Mouse (Mus musculus): ENCODE measurements at regions not wholly inside any gene's neighbourhood (a gene's known extent, or its start where the extent isn't known, plus 50 kb on each side); places are given as distances from the start of the nearest gene placed in this dataset.

GRCm38 (mm10) chr13:107917564-107917963 lies 126.7 kb upstream of the Smim15 start:
- ATAC-seq (ENCODE audit: insufficient number of reproducible peaks, insufficient read depth, low FRiP score, low read depth) = no peak
- Histone ChIP-seq H3K27me3 (ENCODE audit: control insufficient read depth, insufficient read depth, low read length) (no peaks in the 10 kb centered on the region), H3K4me2 (replicated peaks; ENCODE audit: low read depth, low read length) (no peak overlapping the region), H3K27ac (ENCODE audit: low read length) (no peak overlapping the region), H3K9me3 (ENCODE audit: control insufficient read depth, low read depth, low read length) (no peaks in the 10 kb centered on the region), H3K9ac (replicated peaks; ENCODE audit: low read depth, low read length) (no peak overlapping the region), H3K4me3 (ENCODE audit: low read depth, low read length) (no peak overlapping the region), H3K4me1 (ENCODE audit: control insufficient read depth, insufficient read depth, low read length) (no peaks in the 10 kb centered on the region), H3K36me3 (ENCODE audit: control insufficient read depth, insufficient read depth, low read length) (no peaks in the 10 kb centered on the region)
- 91% methylated on average over 3 of the region's 3 CpGs for WGBS

GRCm38 (mm10) chr13:107910125-107910524 lies 134.1 kb upstream of the Smim15 start:
- Histone ChIP-seq H3K9ac (replicated peaks; ENCODE audit: low read depth, low read length) (no peak overlapping the region), H3K9me3 (ENCODE audit: control insufficient read depth, low read depth, low read length) (no peaks in the 10 kb centered on the region), H3K4me1 (ENCODE audit: control insufficient read depth, insufficient read depth, low read length) (no peaks in the 10 kb centered on the region), H3K27ac (ENCODE audit: low read length) (no peak overlapping the region; the same call in 1 of the 2 replicates), H3K4me3 (ENCODE audit: low read depth, low read length) (no peak overlapping the region), H3K36me3 (ENCODE audit: control insufficient read depth, insufficient read depth, low read length) (no peaks in the 10 kb centered on the region), H3K4me2 (replicated peaks; ENCODE audit: low read depth, low read length) (no peak overlapping the region), H3K27me3 (ENCODE audit: control insufficient read depth, insufficient read depth, low read length) (no peaks in the 10 kb centered on the region)
- no peak for ATAC-seq (ENCODE audit: insufficient number of reproducible peaks, insufficient read depth, low FRiP score, low read depth)
- 26% methylated on average over 7 of the region's 7 CpGs for WGBS

- H3K36me3 ChIP-seq (ENCODE audit: control insufficient read depth, insufficient read depth, low read length) = no peaks in the 10 kb centered on the region
- no peak overlapping the region for H3K4me2 ChIP-seq (replicated peaks; ENCODE audit: low read depth, low read length)
- H3K4me1 ChIP-seq (ENCODE audit: control insufficient read depth, insufficient read depth, low read length) = no peaks in the 10 kb centered on the region
- H3K27me3 ChIP-seq (ENCODE audit: control insufficient read depth, insufficient read depth, low read length) = no peaks in the 10 kb centered on the region
- no peak overlapping the region for H3K4me3 ChIP-seq (ENCODE audit: low read depth, low read length)
- 80% methylated on average over 15 of the region's 15 CpGs for WGBS
- H3K9ac ChIP-seq (replicated peaks; ENCODE audit: low read depth, low read length) = no peak overlapping the region
- H3K9me3 ChIP-seq (ENCODE audit: control insufficient read depth, low read depth, low read length) = no peaks in the 10 kb centered on the region
- ATAC-seq (ENCODE audit: insufficient number of reproducible peaks, insufficient read depth, low FRiP score, low read depth) = no peak
- no peak overlapping the region for H3K27ac ChIP-seq (ENCODE audit: low read length)
Measured at GRCm38 (mm10) chr13:107909343-107910067, 134.7 kb upstream of the Smim15 start.

- no peak overlapping the region for H3K4me2 ChIP-seq (replicated peaks; ENCODE audit: low read depth, low read length)
- H3K4me1 ChIP-seq (ENCODE audit: control insufficient read depth, insufficient read depth, low read length) = no peaks in the 10 kb centered on the region
- no peaks in the 10 kb centered on the region for H3K36me3 ChIP-seq (ENCODE audit: control insufficient read depth, insufficient read depth, low read length)
- 91% methylated on average over 5 of the region's 5 CpGs for WGBS
- ATAC-seq (ENCODE audit: insufficient number of reproducible peaks, insufficient read depth, low FRiP score, low read depth) = no peak
- no peak overlapping the region for H3K9ac ChIP-seq (replicated peaks; ENCODE audit: low read depth, low read length)
- no peak overlapping the region for H3K27ac ChIP-seq (ENCODE audit: low read length)
- no peaks in the 10 kb centered on the region for H3K9me3 ChIP-seq (ENCODE audit: control insufficient read depth, low read depth, low read length)
- H3K4me3 ChIP-seq (ENCODE audit: low read depth, low read length) = no peak overlapping the region
- no peaks in the 10 kb centered on the region for H3K27me3 ChIP-seq (ENCODE audit: control insufficient read depth, insufficient read depth, low read length)
Measured at GRCm38 (mm10) chr13:107907966-107908365, 136.3 kb upstream of the Smim15 start.

GRCm38 (mm10) chr13:107904851-107905250 lies 139.4 kb upstream of the Smim15 start:
- no peak for ATAC-seq (ENCODE audit: insufficient number of reproducible peaks, insufficient read depth, low FRiP score, low read depth)
- no peaks in the 10 kb centered on the region for H3K27me3 ChIP-seq (ENCODE audit: control insufficient read depth, insufficient read depth, low read length)
- WGBS = 88% methylated on average over 4 of the region's 4 CpGs
- no peak overlapping the region for H3K4me2 ChIP-seq (replicated peaks; ENCODE audit: low read depth, low read length)
- no peak overlapping the region for H3K27ac ChIP-seq (ENCODE audit: low read length)
- H3K36me3 ChIP-seq (ENCODE audit: control insufficient read depth, insufficient read depth, low read length) = no peaks in the 10 kb centered on the region
- H3K9ac ChIP-seq (replicated peaks; ENCODE audit: low read depth, low read length) = no peak overlapping the region
- no peak overlapping the region for H3K4me3 ChIP-seq (ENCODE audit: low read depth, low read length)
- H3K4me1 ChIP-seq (ENCODE audit: control insufficient read depth, insufficient read depth, low read length) = no peaks in the 10 kb centered on the region
- H3K9me3 ChIP-seq (ENCODE audit: control insufficient read depth, low read depth, low read length) = no peaks in the 10 kb centered on the region

- Histone ChIP-seq H3K9me3 (ENCODE audit: control insufficient read depth, low read depth, low read length) (no peaks in the 10 kb centered on the region), H3K4me1 (ENCODE audit: control insufficient read depth, insufficient read depth, low read length) (no peaks in the 10 kb centered on the region), H3K36me3 (ENCODE audit: control insufficient read depth, insufficient read depth, low read length) (no peaks in the 10 kb centered on the region), H3K27me3 (ENCODE audit: control insufficient read depth, insufficient read depth, low read length) (no peaks in the 10 kb centered on the region), H3K4me3 (ENCODE audit: low read depth, low read length) (no peak overlapping the region), H3K9ac (replicated peaks; ENCODE audit: low read depth, low read length) (no peak overlapping the region), H3K4me2 (replicated peaks; ENCODE audit: low read depth, low read length) (no peak overlapping the region), H3K27ac (ENCODE audit: low read length) (no peak overlapping the region)
- no peak for ATAC-seq (ENCODE audit: insufficient number of reproducible peaks, insufficient read depth, low FRiP score, low read depth)
- 81% methylated on average over 14 of the region's 14 CpGs for WGBS
Measured at GRCm38 (mm10) chr13:107904051-107904740, 140.1 kb upstream of the Smim15 start.

GRCm38 (mm10) chr13:107903150-107903959 lies 140.9 kb upstream of the Smim15 start:
- WGBS = 32% methylated on average over 9 of the region's 9 CpGs
- Histone ChIP-seq H3K36me3 (ENCODE audit: control insufficient read depth, insufficient read depth, low read length) (no peaks in the 10 kb centered on the region), H3K27ac (ENCODE audit: low read length) (peak overlapping the region; percentile 4; the same call in 1 of the 2 replicates), H3K4me2 (replicated peaks; ENCODE audit: low read depth, low read length) (no peak overlapping the region), H3K9me3 (ENCODE audit: control insufficient read depth, low read depth, low read length) (no peaks in the 10 kb centered on the region), H3K9ac (replicated peaks; ENCODE audit: low read depth, low read length) (no peak overlapping the region), H3K4me1 (ENCODE audit: control insufficient read depth, insufficient read depth, low read length) (no peaks in the 10 kb centered on the region), H3K27me3 (ENCODE audit: control insufficient read depth, insufficient read depth, low read length) (no peaks in the 10 kb centered on the region), H3K4me3 (ENCODE audit: low read depth, low read length) (no peak overlapping the region)
- ATAC-seq (ENCODE audit: insufficient number of reproducible peaks, insufficient read depth, low FRiP score, low read depth) = peak; percentile 46; the same call in 1 of the 2 replicates

GRCm38 (mm10) chr13:107902800-107903149 lies 141.5 kb upstream of the Smim15 start:
- H3K27me3 ChIP-seq (ENCODE audit: control insufficient read depth, insufficient read depth, low read length) = no peaks in the 10 kb centered on the region
- H3K9me3 ChIP-seq (ENCODE audit: control insufficient read depth, low read depth, low read length) = no peaks in the 10 kb centered on the region
- no peak overlapping the region for H3K4me3 ChIP-seq (ENCODE audit: low read depth, low read length)
- no peak overlapping the region for H3K9ac ChIP-seq (replicated peaks; ENCODE audit: low read depth, low read length)
- no peaks in the 10 kb centered on the region for H3K4me1 ChIP-seq (ENCODE audit: control insufficient read depth, insufficient read depth, low read length)
- no peak overlapping the region; the same call in 1 of the 2 replicates for H3K27ac ChIP-seq (ENCODE audit: low read length)
- 74% methylated on average over 5 of the region's 5 CpGs for WGBS
- H3K36me3 ChIP-seq (ENCODE audit: control insufficient read depth, insufficient read depth, low read length) = no peaks in the 10 kb centered on the region
- H3K4me2 ChIP-seq (replicated peaks; ENCODE audit: low read depth, low read length) = no peak overlapping the region
- no peak for ATAC-seq (ENCODE audit: insufficient number of reproducible peaks, insufficient read depth, low FRiP score, low read depth)

Measured in stomach, embryonic 14.5 days (tissue).